Mouse (Mus musculus): ENCODE results near the gene Tspan15. TPM values are rescaled to one million over a fixed set of nuclear protein-coding genes. Genes with fewer than 3 reads are reported as not detected.
A peak's percentile ranks its signal among the peaks of the same experiment; 100 is the strongest.

Tspan15 gene
- polyA plus RNA-seq, 1 experiment = 38.8 TPM

DNA sequence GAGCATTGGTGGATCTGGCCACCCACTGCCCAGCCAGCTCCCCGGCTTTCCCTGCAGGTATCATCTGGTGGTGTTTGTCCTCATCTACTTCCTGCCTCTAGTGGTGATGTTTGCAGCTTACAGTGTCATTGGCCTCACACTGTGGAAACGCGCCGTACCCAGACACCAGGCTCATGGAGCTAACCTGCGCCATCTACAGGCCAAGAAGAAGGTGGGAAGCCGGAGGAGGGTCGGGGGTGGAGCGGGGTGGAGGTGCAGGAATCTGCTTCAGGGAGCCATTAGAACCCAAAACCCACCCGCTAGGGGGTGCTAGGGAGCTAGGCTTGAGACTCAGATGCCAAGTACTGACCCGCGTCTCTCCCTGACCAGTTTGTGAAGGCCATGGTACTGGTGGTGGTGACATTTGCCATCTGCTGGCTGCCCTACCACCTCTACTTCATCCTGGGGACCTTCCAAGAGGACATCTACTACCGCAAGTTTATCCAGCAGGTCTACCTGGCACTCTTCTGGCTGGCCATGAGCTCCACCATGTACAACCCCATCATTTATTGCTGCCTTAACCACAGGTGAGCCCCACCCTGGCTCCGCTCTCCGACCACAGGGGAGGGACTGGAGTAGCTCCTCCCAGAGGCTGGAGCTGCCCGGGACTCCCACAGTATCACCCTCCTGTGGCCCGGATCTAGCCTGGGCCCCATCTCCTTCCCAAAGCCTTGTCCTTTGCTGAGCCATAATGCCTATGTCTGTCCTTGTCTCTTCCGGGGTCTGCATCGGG, 30.2 kb upstream of the Tspan15 start:
- peak; percentile 61 for DNase-seq
- TF ChIP-seq POLR2A (IDR thresholded peaks at IDR 0.05; ENCODE audit: low read depth, low read length) (no peak), CTCF (conservative IDR thresholded peaks at IDR 0.05; ENCODE audit: insufficient read depth, insufficient read length, low read depth, low read length) (peak; percentile 64)
- 19% methylated on average over 18 of the region's 18 CpGs for WGBS
- Histone ChIP-seq H3K4me1 (ENCODE audit: control insufficient read depth, insufficient read depth, low read length) (no peaks in the 10 kb centered on the region), H3K4me3 (ENCODE audit: insufficient read depth, low read depth, low read length) (no peak overlapping the region), H3K27ac (ENCODE audit: insufficient read depth, low read depth, low read length) (no peak overlapping the region), H3K36me3 (ENCODE audit: control insufficient read depth, insufficient read depth, low read length) (no peaks in the 10 kb centered on the region), H3K27me3 (replicated peaks; ENCODE audit: control insufficient read depth, insufficient read depth, low read length) (no peaks in the 10 kb centered on the region)

DNA sequence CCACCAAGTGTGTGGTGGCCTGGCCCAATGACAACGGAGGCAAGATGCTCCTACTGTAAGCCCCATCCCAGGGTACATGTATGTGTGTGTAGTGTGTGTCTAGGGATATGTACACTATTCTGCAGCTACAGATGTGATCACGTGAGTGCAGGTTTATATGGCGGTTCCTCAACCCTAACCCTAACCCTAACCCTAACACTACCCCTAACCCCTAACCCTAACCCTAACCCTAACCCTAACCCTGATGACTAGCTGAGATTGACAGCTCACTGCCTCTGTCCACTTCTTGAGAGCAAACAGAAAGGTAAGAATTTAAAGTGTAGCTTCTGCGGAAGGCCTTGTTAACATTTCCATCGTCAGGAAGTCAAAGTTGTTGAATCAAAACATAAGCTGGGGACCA, 27.2 kb upstream of the Tspan15 start:
- no peaks in the 10 kb centered on the region for H3K27me3 ChIP-seq (replicated peaks; ENCODE audit: control insufficient read depth, insufficient read depth, low read length)
- no peaks in the 10 kb centered on the region for H3K4me1 ChIP-seq (ENCODE audit: control insufficient read depth, insufficient read depth, low read length)
- no peaks in the 10 kb centered on the region for H3K36me3 ChIP-seq (ENCODE audit: control insufficient read depth, insufficient read depth, low read length)
- 90% methylated on average over 5 of the region's 5 CpGs for WGBS
- no peak overlapping the region for H3K4me3 ChIP-seq (ENCODE audit: insufficient read depth, low read depth, low read length)
- no peak for TF ChIP-seq POLR2A (IDR thresholded peaks at IDR 0.05; ENCODE audit: low read depth, low read length)
- no peak for TF ChIP-seq CTCF (conservative IDR thresholded peaks at IDR 0.05; ENCODE audit: insufficient read depth, insufficient read length, low read depth, low read length)
- DNase-seq = no peak
- H3K27ac ChIP-seq (ENCODE audit: insufficient read depth, low read depth, low read length) = no peak overlapping the region

DNA sequence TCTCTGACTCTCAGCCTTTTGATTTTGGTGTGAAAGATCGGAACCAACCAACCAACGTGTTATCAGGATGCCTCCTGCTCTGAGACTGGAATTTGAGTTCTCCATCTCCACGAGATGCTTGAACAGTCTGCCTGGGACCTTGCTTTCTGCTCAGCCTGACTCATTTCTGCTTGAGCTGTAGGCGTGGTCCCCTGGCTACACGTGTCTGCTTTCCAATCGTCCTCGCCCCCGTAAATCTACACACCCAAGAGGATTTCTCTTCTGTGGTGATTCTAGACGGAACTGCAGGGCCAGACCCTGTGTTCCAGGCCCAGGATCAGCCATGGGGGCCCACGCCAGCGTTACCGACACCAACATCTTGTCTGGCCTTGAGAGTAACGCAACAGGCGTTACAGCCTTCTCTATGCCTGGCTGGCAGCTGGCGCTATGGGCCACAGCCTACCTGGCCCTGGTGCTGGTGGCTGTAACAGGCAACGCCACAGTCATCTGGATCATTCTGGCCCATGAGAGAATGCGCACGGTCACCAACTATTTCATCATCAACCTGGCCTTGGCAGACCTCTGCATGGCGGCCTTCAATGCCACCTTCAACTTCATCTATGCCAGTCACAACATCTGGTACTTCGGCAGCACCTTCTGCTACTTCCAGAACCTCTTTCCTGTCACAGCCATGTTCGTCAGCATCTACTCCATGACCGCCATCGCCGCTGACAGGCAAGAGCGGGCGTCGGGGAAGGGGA, 21.6 kb upstream of the Tspan15 start:
- no peaks in the 10 kb centered on the region for H3K27me3 ChIP-seq (replicated peaks; ENCODE audit: control insufficient read depth, insufficient read depth, low read length)
- WGBS = 83% methylated on average over 27 of the region's 27 CpGs
- H3K27ac ChIP-seq (ENCODE audit: insufficient read depth, low read depth, low read length) = no peak overlapping the region
- no peak for TF ChIP-seq POLR2A (IDR thresholded peaks at IDR 0.05; ENCODE audit: low read depth, low read length)
- TF ChIP-seq CTCF (conservative IDR thresholded peaks at IDR 0.05; ENCODE audit: insufficient read depth, insufficient read length, low read depth, low read length) = no peak
- H3K36me3 ChIP-seq (ENCODE audit: control insufficient read depth, insufficient read depth, low read length) = no peaks in the 10 kb centered on the region
- no peaks in the 10 kb centered on the region for H3K4me1 ChIP-seq (ENCODE audit: control insufficient read depth, insufficient read depth, low read length)
- H3K4me3 ChIP-seq (ENCODE audit: insufficient read depth, low read depth, low read length) = no peak overlapping the region
- DNase-seq = no peak

DNA sequence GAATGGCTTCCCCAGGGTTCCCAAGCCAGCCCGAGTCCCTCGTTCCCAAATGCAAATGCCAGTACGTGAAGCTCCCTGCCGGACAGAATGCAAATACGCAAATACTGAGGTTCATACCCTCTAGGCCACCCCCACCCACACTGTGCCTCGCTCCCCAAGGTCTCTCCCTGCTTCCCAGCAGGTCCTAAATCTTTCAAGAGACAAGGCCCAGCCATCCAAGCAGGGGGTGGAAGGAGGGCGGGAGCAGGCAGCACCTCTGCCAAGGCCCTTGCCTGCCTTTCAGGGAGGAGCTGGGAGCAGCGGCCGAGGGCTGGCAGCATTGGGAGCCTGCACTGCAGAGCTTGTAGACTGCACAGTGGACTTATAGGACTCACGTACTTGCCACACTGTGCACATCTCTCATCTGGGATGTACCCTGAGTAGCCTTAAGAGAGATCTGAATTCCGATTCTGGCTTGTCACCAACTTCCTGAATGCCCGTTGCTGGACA, 21.0 kb upstream of the Tspan15 start, which contains the start of gene Tacr2:
Tacr2 (plus strand) TSS at position 439 of the 489 bp plus-strand sequence.
- Histone ChIP-seq H3K27me3 (replicated peaks; ENCODE audit: control insufficient read depth, insufficient read depth, low read length) (no peaks in the 10 kb centered on the region), H3K4me1 (ENCODE audit: control insufficient read depth, insufficient read depth, low read length) (no peaks in the 10 kb centered on the region), H3K36me3 (ENCODE audit: control insufficient read depth, insufficient read depth, low read length) (no peaks in the 10 kb centered on the region), H3K27ac (ENCODE audit: insufficient read depth, low read depth, low read length) (no peak within 1 kb of the TSS), H3K4me3 (ENCODE audit: insufficient read depth, low read depth, low read length) (no peak within 1 kb of the TSS)
- 69% methylated on average over 12 of the region's 12 CpGs for WGBS
- DNase-seq = no peak
- no peak for TF ChIP-seq POLR2A (IDR thresholded peaks at IDR 0.05; ENCODE audit: low read depth, low read length)
- TF ChIP-seq CTCF (conservative IDR thresholded peaks at IDR 0.05; ENCODE audit: insufficient read depth, insufficient read length, low read depth, low read length) = no peak

DNA sequence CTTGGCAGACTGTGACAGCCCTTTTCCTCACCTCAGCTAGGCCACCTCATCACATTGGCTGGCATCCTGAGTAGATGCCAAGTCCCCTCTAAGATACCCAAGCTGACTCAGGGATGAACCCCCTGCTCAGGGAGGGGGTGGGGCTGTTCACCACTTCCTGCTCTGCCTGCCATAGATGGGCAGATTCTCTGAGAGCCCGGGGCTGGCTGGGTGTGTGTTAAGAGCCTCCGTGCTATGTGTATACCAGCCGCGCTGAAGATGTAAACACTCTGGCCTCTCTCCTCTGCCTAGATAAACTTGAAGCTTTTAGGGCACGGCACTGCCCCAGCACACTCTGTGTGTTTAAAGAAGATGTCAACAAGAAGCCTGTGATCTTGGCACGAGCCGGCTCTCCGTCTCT, 16.8 kb upstream of the Tspan15 start:
- no peaks in the 10 kb centered on the region for H3K27me3 ChIP-seq (replicated peaks; ENCODE audit: control insufficient read depth, insufficient read depth, low read length)

DNA sequence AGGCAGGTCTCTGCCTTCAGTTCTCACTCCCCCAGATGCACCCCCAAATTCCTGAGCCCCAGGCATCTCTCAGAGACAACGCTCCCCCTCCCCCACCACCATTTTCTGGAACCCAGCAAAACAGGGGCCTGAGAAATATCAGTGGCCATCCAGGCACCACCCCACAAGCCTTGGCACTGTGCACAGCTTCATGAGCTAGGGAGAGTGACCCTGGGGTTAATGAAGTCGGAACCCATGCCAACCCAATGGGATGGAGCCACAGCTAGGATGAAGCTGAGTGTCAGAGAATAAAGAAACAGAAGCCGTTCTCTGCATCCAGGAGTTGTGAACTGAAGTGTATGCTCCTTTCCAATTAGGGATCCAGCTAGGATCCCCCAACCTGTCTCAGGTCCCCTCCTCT, 16.1 kb upstream of the Tspan15 start:
- H3K27ac ChIP-seq (ENCODE audit: insufficient read depth, low read depth, low read length) = no peak overlapping the region
- DNase-seq = peak; percentile 50
- 51% methylated on average over 3 of the region's 3 CpGs for WGBS
- no peaks in the 10 kb centered on the region for H3K36me3 ChIP-seq (ENCODE audit: control insufficient read depth, insufficient read depth, low read length)
- no peaks in the 10 kb centered on the region for H3K4me1 ChIP-seq (ENCODE audit: control insufficient read depth, insufficient read depth, low read length)
- H3K27me3 ChIP-seq (replicated peaks; ENCODE audit: control insufficient read depth, insufficient read depth, low read length) = no peaks in the 10 kb centered on the region
- no peak overlapping the region for H3K4me3 ChIP-seq (ENCODE audit: insufficient read depth, low read depth, low read length)
- TF ChIP-seq POLR2A (IDR thresholded peaks at IDR 0.05; ENCODE audit: low read depth, low read length) (no peak), CTCF (conservative IDR thresholded peaks at IDR 0.05; ENCODE audit: insufficient read depth, insufficient read length, low read depth, low read length) (no peak)

More for the DNA sequence above, 16.8 kb upstream of the Tspan15 start:
- Histone ChIP-seq H3K4me3 (ENCODE audit: insufficient read depth, low read depth, low read length) (no peak overlapping the region), H3K4me1 (ENCODE audit: control insufficient read depth, insufficient read depth, low read length) (no peaks in the 10 kb centered on the region), H3K36me3 (ENCODE audit: control insufficient read depth, insufficient read depth, low read length) (no peaks in the 10 kb centered on the region), H3K27ac (ENCODE audit: insufficient read depth, low read depth, low read length) (no peak overlapping the region)
- TF ChIP-seq POLR2A (IDR thresholded peaks at IDR 0.05; ENCODE audit: low read depth, low read length) = no peak
- no peak for TF ChIP-seq CTCF (conservative IDR thresholded peaks at IDR 0.05; ENCODE audit: insufficient read depth, insufficient read length, low read depth, low read length)
- no peak for DNase-seq
- 34% methylated on average over 8 of the region's 8 CpGs for WGBS

DNA sequence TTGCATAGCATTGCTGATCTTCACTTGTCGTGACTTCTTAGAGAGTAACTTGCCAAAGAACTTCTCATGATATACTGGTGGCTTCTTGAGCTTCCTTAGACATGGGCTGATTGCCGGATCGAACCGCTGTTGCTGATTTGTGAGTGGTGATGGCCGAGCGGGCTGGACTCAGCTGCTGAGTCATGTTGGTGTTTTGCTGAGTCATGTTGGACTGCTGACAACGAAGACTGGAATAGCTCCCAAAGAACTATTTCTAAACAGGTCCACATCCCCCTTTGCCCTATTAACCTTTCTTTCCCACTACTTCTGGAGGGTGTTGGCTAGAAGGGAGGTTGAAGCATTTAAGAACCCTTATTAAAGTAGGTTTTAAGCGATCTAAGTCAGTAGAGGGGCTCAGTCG, 13.0 kb upstream of the Tspan15 start:
- no peaks in the 10 kb centered on the region for H3K4me1 ChIP-seq (ENCODE audit: control insufficient read depth, insufficient read depth, low read length)
- no peak overlapping the region for H3K27ac ChIP-seq (ENCODE audit: insufficient read depth, low read depth, low read length)
- DNase-seq = no peak
- WGBS = 89% methylated on average over 9 of the region's 9 CpGs
- no peak for TF ChIP-seq POLR2A (IDR thresholded peaks at IDR 0.05; ENCODE audit: low read depth, low read length)
- TF ChIP-seq CTCF (conservative IDR thresholded peaks at IDR 0.05; ENCODE audit: insufficient read depth, insufficient read length, low read depth, low read length) = no peak
- no peak overlapping the region for H3K4me3 ChIP-seq (ENCODE audit: insufficient read depth, low read depth, low read length)
- no peaks in the 10 kb centered on the region for H3K36me3 ChIP-seq (ENCODE audit: control insufficient read depth, insufficient read depth, low read length)
- H3K27me3 ChIP-seq (replicated peaks; ENCODE audit: control insufficient read depth, insufficient read depth, low read length) = no peaks in the 10 kb centered on the region

All from kidney, adult 2 months (tissue).